Mouse (Mus musculus) limb, embryonic 15.5 days (tissue): ENCODE measurements at regions not wholly inside any gene's neighbourhood (a gene's known extent, or its start where the extent isn't known, plus 50 kb on each side); places are given as distances from the start of the nearest gene placed in this dataset.

ENCODE experiments used
- ATAC-seq: fragments of 200-750 bp; cut with Nextera tagmentation; 2 replicates; pipeline ENCODE4 v1.8.0; 2017; ENCODE audit warnings: low read depth, moderate TSS enrichment; ENCODE audit not compliant: insufficient number of reproducible peaks, low FRiP score, low TSS enrichment
- H3K27ac ChIP-seq: fragments of 300-500 bp; sonication (generic); 2 replicates; pipeline ENCODE4 v1.5.1; 2015; ENCODE audit warnings: moderate library complexity, mild to moderate bottlenecking, inconsistent platforms
- H3K27me3 ChIP-seq: fragments of 300-500 bp; sonication (generic); 2 replicates; pipeline ENCODE4 v1.6.1; 2015; ENCODE audit warnings: inconsistent platforms
- H3K36me3 ChIP-seq: fragments of 300-500 bp; sonication (generic); 2 replicates; pipeline ENCODE4 v1.6.1; 2015; ENCODE audit warnings: inconsistent platforms
- H3K4me1 ChIP-seq: fragments of 300-500 bp; sonication (generic); 2 replicates; pipeline ENCODE4 v1.6.1; 2015; ENCODE audit warnings: inconsistent platforms
- H3K4me2 ChIP-seq: fragments of 300-500 bp; sonication (generic); 2 replicates; pipeline ENCODE4 v1.6.1; 2015; ENCODE audit warnings: mild to moderate bottlenecking, inconsistent platforms
- H3K4me3 ChIP-seq: fragments of 300-500 bp; sonication (generic); 2 replicates; pipeline ENCODE4 v1.5.1; 2015; ENCODE audit warnings: mild to moderate bottlenecking, inconsistent platforms
- H3K9ac ChIP-seq: fragments of 300-500 bp; sonication (generic); 2 replicates; pipeline ENCODE4 v1.6.1; 2015; ENCODE audit warnings: inconsistent platforms
- H3K9me3 ChIP-seq: fragments of 300-500 bp; sonication (generic); 2 replicates; pipeline ENCODE4 v1.6.1; 2016; ENCODE audit warnings: inconsistent platforms
- WGBS: fragments of 180-500 bp; shearing (Covaris S2); methylation state at CpG from one replicate; pipeline ENCODE4 v1.1.7; 2015; 5-methylcytosine and 5-hydroxymethylcytosine counted together

DNA sequence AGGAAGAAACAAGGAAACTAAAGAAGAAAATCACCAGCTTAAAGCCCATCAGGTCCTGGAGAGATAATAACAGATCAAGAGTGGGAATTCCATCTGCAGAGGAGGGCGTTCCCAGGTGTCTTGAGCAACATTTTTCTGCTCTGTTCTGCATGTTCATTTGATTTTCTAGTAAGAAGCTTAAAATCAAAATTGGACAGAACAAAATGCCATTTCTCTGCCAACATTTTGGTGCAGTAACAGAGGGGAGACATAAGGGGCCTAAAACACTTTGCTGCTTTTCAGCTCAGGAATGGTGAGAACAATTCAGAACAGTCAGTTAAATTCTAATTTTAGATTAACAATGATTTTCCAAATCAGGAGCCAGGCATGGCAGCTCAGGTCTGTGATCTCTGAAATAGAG is 1056.8 kb downstream of the Slc16a7 start:
- no peak overlapping the region for H3K27ac ChIP-seq

DNA sequence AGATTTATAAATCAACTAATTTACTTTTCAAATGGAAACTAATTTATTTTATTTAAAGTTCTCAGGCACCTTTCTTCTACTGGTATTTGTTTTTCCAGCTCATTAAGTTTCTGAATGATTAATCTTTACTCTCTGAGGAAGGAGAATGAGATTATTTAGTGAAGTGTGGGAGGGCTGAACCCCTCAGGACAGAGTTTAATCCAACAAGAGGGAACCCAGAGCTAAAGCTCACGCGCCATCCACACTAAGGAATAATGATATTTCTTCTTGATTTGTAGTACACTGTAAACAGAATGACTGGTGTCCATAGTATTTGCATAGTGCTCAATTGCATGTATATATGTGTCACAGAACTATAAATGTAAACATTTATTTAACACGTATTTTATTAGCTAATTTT is 1050.3 kb downstream of the Slc16a7 start:
- Histone ChIP-seq H3K4me2 (no peak overlapping the region), H3K4me1 (no peaks in the 10 kb centered on the region), H3K9me3 (no peaks in the 10 kb centered on the region), H3K36me3 (no peaks in the 10 kb centered on the region), H3K27ac (no peak overlapping the region), H3K27me3 (no peaks in the 10 kb centered on the region), H3K9ac (no peak overlapping the region), H3K4me3 (no peak overlapping the region)
- 83% methylated on average over 3 of the region's 3 CpGs for WGBS
- ATAC-seq, result no peak

More for the DNA sequence above, 1056.8 kb downstream of the Slc16a7 start:
- Histone ChIP-seq H3K27me3 (no peaks in the 10 kb centered on the region), H3K9ac (no peak overlapping the region), H3K9me3 (no peaks in the 10 kb centered on the region), H3K4me3 (no peak overlapping the region), H3K36me3 (no peaks in the 10 kb centered on the region), H3K4me2 (no peak overlapping the region), H3K4me1 (no peaks in the 10 kb centered on the region)
- 60% methylated on average over 1 of the region's 1 CpGs for WGBS
- no peak for ATAC-seq

DNA sequence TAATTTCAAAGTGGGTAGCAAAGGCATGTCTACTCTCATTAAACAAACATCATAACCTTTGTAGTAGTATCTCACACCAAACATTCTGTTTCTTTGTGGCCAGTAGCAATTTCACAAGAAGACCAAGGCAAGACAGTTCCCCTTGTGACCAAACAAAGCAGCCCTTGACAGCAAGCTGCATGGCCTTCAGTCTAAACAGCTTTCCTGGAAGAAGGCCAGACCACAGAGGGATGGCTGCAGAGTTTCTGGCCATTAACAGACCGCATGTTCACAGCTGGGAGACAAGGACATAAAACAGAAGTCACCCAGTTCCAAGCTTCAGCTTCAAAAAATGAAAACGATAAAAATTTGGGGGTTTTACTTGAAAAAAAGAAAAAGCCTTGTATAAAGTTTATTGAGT is 1040.0 kb downstream of the Slc16a7 start:
- H3K27me3 ChIP-seq, result no peaks in the 10 kb centered on the region

DNA sequence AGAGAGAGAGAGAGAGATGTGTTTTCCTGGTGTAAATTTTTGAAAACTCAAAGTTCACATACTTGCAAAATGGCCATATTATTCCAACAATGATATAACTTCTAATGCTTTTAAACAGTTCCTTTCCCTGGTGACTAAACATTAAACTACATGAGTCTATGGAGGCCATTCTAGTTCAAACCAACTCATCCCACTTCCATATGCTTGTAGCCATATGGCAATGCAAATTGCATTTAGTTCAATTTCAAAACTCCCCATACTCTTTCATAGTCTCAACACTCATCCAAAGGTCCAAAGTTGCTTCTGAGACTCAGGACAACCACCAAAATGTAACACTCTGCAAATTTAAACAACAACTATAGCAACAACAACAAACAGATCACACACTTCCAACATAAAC is 1026.5 kb downstream of the Slc16a7 start:
- Histone ChIP-seq H3K9ac (no peak overlapping the region), H3K4me3 (no peak overlapping the region), H3K36me3 (no peaks in the 10 kb centered on the region), H3K4me1 (no peaks in the 10 kb centered on the region), H3K27me3 (no peaks in the 10 kb centered on the region), H3K27ac (no peak overlapping the region), H3K4me2 (no peak overlapping the region), H3K9me3 (no peaks in the 10 kb centered on the region)
- no peak for ATAC-seq

More for the DNA sequence above, 1040.0 kb downstream of the Slc16a7 start:
- no peaks in the 10 kb centered on the region for H3K9me3 ChIP-seq
- WGBS, result 27% methylated on average over 2 of the region's 2 CpGs
- H3K9ac ChIP-seq, result no peak overlapping the region
- no peaks in the 10 kb centered on the region for H3K4me1 ChIP-seq
- ATAC-seq, result no peak
- H3K36me3 ChIP-seq, result no peaks in the 10 kb centered on the region
- H3K4me2 ChIP-seq, result no peak overlapping the region
- no peak overlapping the region for H3K4me3 ChIP-seq
- H3K27ac ChIP-seq, result no peak overlapping the region

DNA sequence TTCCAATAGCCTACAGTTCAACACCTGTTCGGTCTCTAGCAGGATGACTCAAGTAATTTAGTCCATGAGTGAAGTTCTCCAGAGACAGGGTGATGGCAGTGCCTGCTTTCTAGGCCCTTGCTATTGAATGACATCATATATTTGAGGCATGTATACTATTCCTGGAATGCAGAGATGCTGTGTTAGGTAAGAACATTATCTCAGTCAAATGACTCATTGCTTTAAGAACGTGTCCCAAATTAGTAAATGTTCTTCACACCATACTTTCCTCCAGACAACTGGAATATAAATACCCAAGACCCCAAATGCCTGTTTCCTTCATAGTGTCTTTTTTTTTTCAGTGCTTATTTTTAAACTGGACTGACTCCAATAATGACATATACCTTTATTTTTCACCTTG is 1018.3 kb downstream of the Slc16a7 start:
- H3K9me3 ChIP-seq, result no peaks in the 10 kb centered on the region
- H3K27me3 ChIP-seq, result no peaks in the 10 kb centered on the region
- H3K4me1 ChIP-seq, result no peaks in the 10 kb centered on the region
- no peak overlapping the region for H3K4me2 ChIP-seq
- H3K27ac ChIP-seq, result no peak overlapping the region
- 59% methylated on average over 2 of the region's 2 CpGs for WGBS
- H3K4me3 ChIP-seq, result no peak overlapping the region
- ATAC-seq, result no peak
- no peak overlapping the region for H3K9ac ChIP-seq
- H3K36me3 ChIP-seq, result no peaks in the 10 kb centered on the region

DNA sequence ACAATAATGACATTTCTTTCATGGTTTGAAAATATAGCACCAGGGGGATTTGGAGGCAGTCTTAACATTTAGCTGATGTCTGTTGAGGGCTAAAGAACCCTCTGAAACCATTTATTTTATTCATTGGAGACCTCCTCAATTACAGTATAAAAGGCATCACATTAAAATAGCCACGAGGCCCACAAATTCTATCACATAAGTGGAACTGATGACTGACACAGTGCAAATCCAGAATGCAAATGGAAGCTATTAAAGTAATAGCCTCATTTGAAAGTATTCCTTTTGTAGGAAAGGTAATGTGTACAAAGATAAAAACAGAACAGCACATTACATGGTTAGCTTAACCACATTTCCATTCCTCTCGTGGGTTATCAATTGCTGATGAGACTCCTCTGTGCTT is 986.6 kb downstream of the Slc16a7 start:
- Histone ChIP-seq H3K27ac (no peak overlapping the region), H3K4me1 (no peaks in the 10 kb centered on the region), H3K36me3 (no peaks in the 10 kb centered on the region), H3K4me2 (no peak overlapping the region), H3K9me3 (no peaks in the 10 kb centered on the region), H3K4me3 (no peak overlapping the region), H3K9ac (no peak overlapping the region), H3K27me3 (no peaks in the 10 kb centered on the region)
- ATAC-seq, result no peak
- WGBS, result 61% methylated on average over 2 of the region's 2 CpGs

DNA sequence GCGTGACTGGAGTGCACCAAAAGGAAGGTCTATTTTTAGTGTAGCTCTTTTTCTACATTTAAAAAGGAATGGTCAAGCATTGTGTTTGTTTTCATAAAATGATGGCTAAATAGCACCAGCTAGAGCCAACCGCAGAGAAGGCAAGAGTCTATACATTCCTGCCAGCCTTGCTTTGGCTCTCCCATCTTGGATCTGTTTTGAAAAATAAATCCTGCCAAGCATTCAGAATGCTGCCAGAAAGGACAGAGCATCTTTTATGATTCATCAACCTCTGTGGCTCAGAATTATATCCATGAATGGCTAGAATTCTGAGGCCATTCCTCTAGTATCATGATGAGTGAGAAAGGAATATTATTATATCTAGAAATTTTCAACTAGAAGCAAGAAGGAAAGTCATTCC is 979.6 kb downstream of the Slc16a7 start:
- WGBS, result 68% methylated on average over 2 of the region's 2 CpGs
- no peak for ATAC-seq
- H3K4me3 ChIP-seq, result no peak overlapping the region
- no peak overlapping the region for H3K27ac ChIP-seq
- no peaks in the 10 kb centered on the region for H3K36me3 ChIP-seq
- H3K4me1 ChIP-seq, result no peaks in the 10 kb centered on the region
- H3K9ac ChIP-seq, result no peak overlapping the region
- no peaks in the 10 kb centered on the region for H3K9me3 ChIP-seq
- no peak overlapping the region for H3K4me2 ChIP-seq
- no peaks in the 10 kb centered on the region for H3K27me3 ChIP-seq

DNA sequence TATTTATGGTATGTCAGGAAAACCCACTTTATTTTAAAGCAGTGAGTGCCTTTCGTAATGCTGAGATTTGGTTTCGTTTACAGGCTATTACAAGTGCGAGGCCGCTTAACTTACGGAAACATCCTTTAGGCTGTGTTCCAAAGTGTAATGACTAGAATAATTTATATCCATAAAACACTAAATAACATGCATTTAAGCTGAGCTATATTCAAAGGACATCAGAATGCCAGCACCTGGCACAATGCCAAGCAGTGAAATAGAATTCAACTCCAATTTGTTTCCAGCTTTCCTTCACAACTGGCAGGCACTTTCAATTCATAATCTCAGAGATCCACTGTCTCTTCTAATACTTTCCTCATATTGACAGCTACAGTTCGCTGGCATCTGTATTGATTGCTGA is 972.7 kb downstream of the Slc16a7 start:
- H3K4me2 ChIP-seq, result no peak overlapping the region

DNA sequence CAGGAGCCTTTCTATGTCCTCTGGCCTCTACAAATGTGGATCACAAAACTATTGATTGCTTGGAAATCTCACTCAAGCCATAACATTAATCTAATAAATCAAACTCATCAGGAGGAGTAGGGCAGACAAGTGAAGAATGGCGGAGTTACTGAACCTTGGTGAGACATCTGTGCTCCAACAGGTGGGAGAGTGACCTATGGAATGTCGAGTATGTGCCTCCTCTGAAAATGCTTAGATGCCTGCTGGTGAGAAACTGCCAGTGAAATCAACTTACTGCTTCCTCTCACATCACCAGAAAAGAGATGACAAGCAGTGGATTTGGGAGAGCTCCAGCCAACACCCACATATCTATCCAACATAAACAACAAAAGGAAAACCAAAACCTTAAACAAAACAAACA is 965.8 kb downstream of the Slc16a7 start:
- 37% methylated on average over 2 of the region's 2 CpGs for WGBS
- H3K4me2 ChIP-seq, result no peak overlapping the region
- H3K4me3 ChIP-seq, result no peak overlapping the region
- H3K9me3 ChIP-seq, result no peaks in the 10 kb centered on the region
- no peak overlapping the region for H3K27ac ChIP-seq
- H3K9ac ChIP-seq, result no peak overlapping the region
- no peaks in the 10 kb centered on the region for H3K36me3 ChIP-seq
- no peak for ATAC-seq
- H3K4me1 ChIP-seq, result no peaks in the 10 kb centered on the region
- H3K27me3 ChIP-seq, result no peaks in the 10 kb centered on the region

More for the DNA sequence above, 972.7 kb downstream of the Slc16a7 start:
- H3K9me3 ChIP-seq, result no peaks in the 10 kb centered on the region
- H3K36me3 ChIP-seq, result no peaks in the 10 kb centered on the region
- H3K4me3 ChIP-seq, result no peak overlapping the region
- H3K27me3 ChIP-seq, result no peaks in the 10 kb centered on the region
- WGBS, result 45% methylated on average over 6 of the region's 6 CpGs
- ATAC-seq, result no peak
- no peaks in the 10 kb centered on the region for H3K4me1 ChIP-seq
- H3K9ac ChIP-seq, result no peak overlapping the region
- H3K27ac ChIP-seq, result no peak overlapping the region
